Mouse (Mus musculus) testis, adult 2 months (tissue): Measurements from ENCODE around the gene Iqsec1.

Source experiments
- CTCF ChIP-seq: fragments of 200-500 bp; IDR thresholded peaks from 2 replicates; pipeline ENCODE4 v1.5.1; 2012; ENCODE audit warnings: low read depth, mild to moderate bottlenecking, inconsistent platforms, low read length, moderate library complexity; ENCODE audit not compliant: control insufficient read depth, insufficient read depth, insufficient replicate concordance
- POLR2A ChIP-seq: fragments of 200-500 bp; IDR thresholded peaks from 2 replicates; pipeline ENCODE4 v1.6.1; 2012; ENCODE audit warnings: low read depth, mild to moderate bottlenecking, inconsistent platforms, low read length, moderate library complexity; ENCODE audit not compliant: control insufficient read depth

DNA sequence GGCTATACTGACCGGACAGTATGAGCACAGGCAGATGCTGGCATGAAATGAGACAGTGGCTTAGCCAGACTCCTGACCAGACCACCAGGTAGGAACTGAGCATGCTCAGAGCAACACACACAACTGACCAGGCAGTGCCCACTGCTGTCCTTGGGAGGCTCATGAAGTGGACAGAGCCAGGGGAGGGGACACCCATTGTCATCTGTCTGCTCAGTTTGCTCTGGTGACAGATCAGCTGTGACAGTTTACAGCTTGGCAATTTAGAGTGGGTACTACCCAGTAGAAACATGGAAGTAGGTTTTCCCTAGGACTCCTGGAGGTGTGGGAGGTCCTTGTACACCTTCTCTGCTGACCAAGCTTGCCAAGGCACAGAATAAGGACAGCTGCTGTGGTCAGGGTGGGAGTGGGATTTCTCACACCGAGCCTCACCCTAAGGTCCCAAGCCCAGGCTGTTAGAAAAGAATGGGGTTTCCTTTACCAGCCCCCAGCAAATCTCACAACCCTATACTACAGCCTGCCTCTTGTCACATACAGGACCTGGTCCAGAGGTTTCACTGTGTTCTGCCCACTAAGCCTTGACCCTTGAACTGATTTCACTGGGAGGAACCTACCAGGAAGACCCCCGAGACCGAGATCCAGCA, 253.0 kb downstream of the Iqsec1 start:
- TF ChIP-seq CTCF = no peak
- no peak for TF ChIP-seq POLR2A
